Mouse (Mus musculus): ENCODE data around the gene Egfr. TPM values are rescaled to one million over a fixed set of nuclear protein-coding genes. Genes with fewer than 3 reads are reported as not detected.

The Egfr gene
- 9.2 and 11.5 TPM in 2 replicates for polyA plus RNA-seq (2014; fragmentation: Nextera tagmentation; extraction: Ambion mirVana)

DNA sequence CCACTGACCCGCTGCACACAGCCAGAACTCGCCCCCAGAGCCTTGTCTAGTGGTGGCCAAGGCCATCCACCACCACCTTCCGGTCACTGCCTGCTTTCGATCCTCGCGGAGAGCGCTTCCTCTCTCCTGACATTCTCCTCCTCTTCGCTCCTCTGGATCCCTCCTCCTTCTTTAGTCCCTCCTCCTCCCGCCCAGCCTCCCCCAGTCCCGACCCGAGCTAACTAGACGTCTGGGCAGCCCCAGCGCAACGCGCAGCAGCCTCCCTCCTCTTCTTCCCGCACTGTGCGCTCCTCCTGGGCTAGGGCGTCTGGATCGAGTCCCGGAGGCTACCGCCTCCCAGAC lies at the start of gene Egfr:
Egfr (plus strand) TSS at position 197 of the 342 bp plus-strand sequence.
- H3K36me3 ChIP-seq (ENCODE audit: insufficient read depth) = no peaks in the 10 kb centered on the region
- WGBS = under 1% methylated on average over 21 of the region's 21 CpGs
- peak within 1 kb of the TSS; percentile 68 for H3K4me3 ChIP-seq (ENCODE audit: low read depth, low read length)
- DNase-seq (peak; percentile 78), ATAC-seq (ENCODE audit: insufficient read depth) (peak; percentile 92)
- no peaks in the 10 kb centered on the region for H3K9me3 ChIP-seq (ENCODE audit: low read depth, low read length)
- no peaks in the 10 kb centered on the region for H3K27me3 ChIP-seq (ENCODE audit: insufficient read depth, low read length)
- no peak; the same call in 1 of the 2 replicates for TF ChIP-seq CTCF (IDR thresholded peaks at IDR 0.05; ENCODE audit: low read depth)
- peak within 1 kb of the TSS; percentile 69 for H3K9ac ChIP-seq
- peak within 1 kb of the TSS; percentile 88 for H3K4me2 ChIP-seq
- peaks cover 9% of the 10 kb centered on the region; the same call in 1 of the 2 replicates for H3K4me1 ChIP-seq (ENCODE audit: insufficient read depth)
- H3K27ac ChIP-seq (ENCODE audit: low read depth) = peak within 1 kb of the TSS; percentile 58; the same call in 1 of the 2 replicates

DNA sequence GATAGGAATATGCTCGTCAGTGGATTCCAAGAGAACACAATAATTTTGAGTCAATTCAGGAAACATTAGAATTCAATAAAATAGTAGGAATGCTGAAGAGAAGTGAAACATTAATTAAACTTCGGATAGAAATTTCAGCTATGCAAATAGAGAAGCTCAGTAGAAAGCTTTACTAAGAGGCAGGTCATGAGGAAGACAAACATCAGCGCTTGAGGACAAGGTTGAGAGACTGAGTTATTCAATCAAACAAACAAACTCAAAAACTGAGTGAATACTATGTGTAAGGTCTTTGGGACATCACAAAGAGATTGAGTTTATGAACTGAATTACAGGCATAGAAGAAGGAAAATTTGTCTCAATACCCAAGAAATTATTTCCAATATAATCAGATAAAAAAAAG lies 48.8 kb upstream of the Egfr start:
- H3K36me3 ChIP-seq (ENCODE audit: insufficient read depth) = no peaks in the 10 kb centered on the region
- no peak for TF ChIP-seq CTCF (IDR thresholded peaks at IDR 0.05; ENCODE audit: low read depth)
- H3K9ac ChIP-seq = no peak overlapping the region
- no peaks in the 10 kb centered on the region for H3K27me3 ChIP-seq (ENCODE audit: insufficient read depth, low read length)
- no peak overlapping the region for H3K4me3 ChIP-seq (ENCODE audit: low read depth, low read length)
- H3K4me2 ChIP-seq = no peak overlapping the region
- no peak overlapping the region for H3K27ac ChIP-seq (ENCODE audit: low read depth)
- ATAC-seq (ENCODE audit: insufficient read depth) (no peak), DNase-seq (no peak)
- H3K4me1 ChIP-seq (ENCODE audit: insufficient read depth) = no peaks in the 10 kb centered on the region
- H3K9me3 ChIP-seq (ENCODE audit: low read depth, low read length) = no peaks in the 10 kb centered on the region
- WGBS = 79% methylated on average over 3 of the region's 3 CpGs

DNA sequence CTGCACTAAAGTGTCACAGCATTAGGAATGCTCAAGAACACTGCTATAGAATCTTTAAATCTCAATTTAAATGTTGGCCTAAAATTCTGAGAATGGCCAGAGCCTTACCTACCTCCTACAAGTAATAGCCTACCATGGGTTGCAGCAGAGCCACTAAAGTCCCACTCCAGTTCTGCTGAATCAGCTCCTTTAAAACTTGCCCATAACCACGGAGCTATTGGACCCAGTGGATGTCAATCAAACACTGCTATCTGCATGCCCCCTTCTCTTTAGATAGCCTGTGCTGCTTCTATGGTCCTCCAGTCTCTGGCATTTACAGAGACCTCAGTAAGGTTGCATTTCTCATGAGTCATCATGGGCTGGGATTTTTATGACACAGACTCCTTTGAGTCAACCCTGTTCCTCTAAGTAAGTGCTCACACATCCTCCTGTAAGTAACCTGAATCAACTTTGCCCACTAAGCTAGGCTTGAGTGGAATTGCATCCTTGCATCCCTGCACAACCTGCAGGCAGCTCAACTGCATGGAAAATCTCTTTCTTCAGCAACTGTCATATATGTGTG lies 16.8 kb upstream of the Egfr start:
- ATAC-seq (ENCODE audit: insufficient read depth) (no peak), DNase-seq (no peak)
- WGBS = 63% methylated on average over 1 of the region's 1 CpGs
- Histone ChIP-seq H3K9me3 (ENCODE audit: low read depth, low read length) (no peaks in the 10 kb centered on the region), H3K27me3 (ENCODE audit: insufficient read depth, low read length) (no peaks in the 10 kb centered on the region), H3K9ac (no peak overlapping the region), H3K4me2 (no peak overlapping the region), H3K4me3 (ENCODE audit: low read depth, low read length) (no peak overlapping the region), H3K4me1 (ENCODE audit: insufficient read depth) (no peaks in the 10 kb centered on the region), H3K27ac (ENCODE audit: low read depth) (no peak overlapping the region), H3K36me3 (ENCODE audit: insufficient read depth) (no peaks in the 10 kb centered on the region)
- no peak for TF ChIP-seq CTCF (IDR thresholded peaks at IDR 0.05; ENCODE audit: low read depth)

DNA sequence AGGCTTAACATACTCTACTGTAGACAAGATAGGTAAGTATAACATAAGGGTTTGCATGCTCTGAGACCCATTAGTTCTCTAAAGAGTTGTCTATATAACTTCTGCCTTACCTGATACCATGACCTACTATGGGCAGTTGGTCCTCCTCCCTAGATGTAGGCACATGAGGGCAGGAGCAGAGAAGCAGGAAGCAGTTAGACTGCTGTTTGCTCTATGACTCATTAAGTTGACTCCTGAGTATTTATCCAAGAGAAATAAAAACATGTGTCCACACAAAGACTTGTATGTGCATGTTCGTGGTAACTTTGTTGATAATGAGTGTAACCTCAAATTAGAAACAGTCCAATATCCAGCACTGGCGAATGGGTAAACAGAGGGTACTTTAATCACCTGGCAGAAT lies 14.7 kb upstream of the Egfr start:
- Histone ChIP-seq H3K9me3 (ENCODE audit: low read depth, low read length) (no peaks in the 10 kb centered on the region), H3K27me3 (ENCODE audit: insufficient read depth, low read length) (no peaks in the 10 kb centered on the region), H3K36me3 (ENCODE audit: insufficient read depth) (no peaks in the 10 kb centered on the region), H3K9ac (no peak overlapping the region), H3K4me1 (ENCODE audit: insufficient read depth) (no peaks in the 10 kb centered on the region), H3K4me2 (no peak overlapping the region), H3K4me3 (ENCODE audit: low read depth, low read length) (no peak overlapping the region), H3K27ac (ENCODE audit: low read depth) (no peak overlapping the region)
- WGBS = 61% methylated on average over 2 of the region's 2 CpGs
- DNase-seq = no peak
- ATAC-seq (ENCODE audit: insufficient read depth) = no peak
- no peak for TF ChIP-seq CTCF (IDR thresholded peaks at IDR 0.05; ENCODE audit: low read depth)

DNA sequence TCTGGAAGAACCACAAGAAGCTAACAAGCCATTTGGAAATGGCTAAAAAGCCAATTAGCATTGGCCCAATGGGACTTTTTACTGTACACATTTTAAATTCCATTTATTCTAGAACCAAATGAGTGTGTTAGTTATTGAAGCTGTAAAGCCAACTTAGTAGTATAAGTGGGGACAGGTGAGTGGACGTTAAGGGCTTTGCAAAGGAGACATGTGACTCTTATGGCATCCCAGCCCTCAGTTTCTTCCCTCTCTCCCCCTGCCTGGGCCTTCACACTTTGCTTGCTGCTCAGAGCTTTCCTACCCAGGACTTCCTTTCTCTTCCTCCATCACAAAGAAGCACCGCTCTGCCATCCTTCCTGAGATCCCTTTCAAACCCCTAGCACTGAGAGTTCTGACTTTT lies 13.3 kb upstream of the Egfr start:
- 53% methylated on average over 2 of the region's 2 CpGs for WGBS
- Histone ChIP-seq H3K4me1 (ENCODE audit: insufficient read depth) (no peaks in the 10 kb centered on the region), H3K36me3 (ENCODE audit: insufficient read depth) (no peaks in the 10 kb centered on the region), H3K4me2 (no peak overlapping the region), H3K4me3 (ENCODE audit: low read depth, low read length) (no peak overlapping the region), H3K27ac (ENCODE audit: low read depth) (no peak overlapping the region), H3K9ac (no peak overlapping the region), H3K27me3 (ENCODE audit: insufficient read depth, low read length) (no peaks in the 10 kb centered on the region), H3K9me3 (ENCODE audit: low read depth, low read length) (no peaks in the 10 kb centered on the region)
- ATAC-seq (ENCODE audit: insufficient read depth) (no peak), DNase-seq (no peak)
- no peak for TF ChIP-seq CTCF (IDR thresholded peaks at IDR 0.05; ENCODE audit: low read depth)

DNA sequence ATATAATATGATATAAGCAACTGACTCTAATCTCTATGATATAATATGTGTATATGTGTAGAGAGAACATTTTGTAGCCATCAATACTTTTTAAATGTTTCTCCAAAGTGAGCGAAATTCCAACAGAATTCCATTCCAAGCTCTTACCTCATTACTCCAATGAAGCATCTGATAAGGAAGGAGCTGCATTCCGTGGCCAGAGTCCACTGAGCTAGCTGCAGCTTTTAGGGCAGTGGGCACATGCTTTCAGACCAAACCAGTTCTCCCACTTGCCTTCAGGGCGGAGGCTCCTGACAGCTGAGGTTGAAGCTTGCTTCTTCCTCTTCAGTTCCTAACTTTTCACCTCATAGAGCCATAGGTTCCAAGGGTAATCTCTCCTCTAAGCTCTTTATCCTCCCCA lies 12.8 kb upstream of the Egfr start:
- Histone ChIP-seq H3K9me3 (ENCODE audit: low read depth, low read length) (no peaks in the 10 kb centered on the region), H3K4me2 (no peak overlapping the region), H3K27ac (ENCODE audit: low read depth) (no peak overlapping the region), H3K9ac (no peak overlapping the region), H3K36me3 (ENCODE audit: insufficient read depth) (no peaks in the 10 kb centered on the region), H3K27me3 (ENCODE audit: insufficient read depth, low read length) (no peaks in the 10 kb centered on the region), H3K4me1 (ENCODE audit: insufficient read depth) (no peaks in the 10 kb centered on the region), H3K4me3 (ENCODE audit: low read depth, low read length) (no peak overlapping the region)
- TF ChIP-seq CTCF (IDR thresholded peaks at IDR 0.05; ENCODE audit: low read depth) = no peak
- ATAC-seq (ENCODE audit: insufficient read depth) (peak; percentile 54; the same call in 1 of the 2 replicates), DNase-seq (peak; percentile 62)
- WGBS = 37% methylated on average over 3 of the region's 3 CpGs

DNA sequence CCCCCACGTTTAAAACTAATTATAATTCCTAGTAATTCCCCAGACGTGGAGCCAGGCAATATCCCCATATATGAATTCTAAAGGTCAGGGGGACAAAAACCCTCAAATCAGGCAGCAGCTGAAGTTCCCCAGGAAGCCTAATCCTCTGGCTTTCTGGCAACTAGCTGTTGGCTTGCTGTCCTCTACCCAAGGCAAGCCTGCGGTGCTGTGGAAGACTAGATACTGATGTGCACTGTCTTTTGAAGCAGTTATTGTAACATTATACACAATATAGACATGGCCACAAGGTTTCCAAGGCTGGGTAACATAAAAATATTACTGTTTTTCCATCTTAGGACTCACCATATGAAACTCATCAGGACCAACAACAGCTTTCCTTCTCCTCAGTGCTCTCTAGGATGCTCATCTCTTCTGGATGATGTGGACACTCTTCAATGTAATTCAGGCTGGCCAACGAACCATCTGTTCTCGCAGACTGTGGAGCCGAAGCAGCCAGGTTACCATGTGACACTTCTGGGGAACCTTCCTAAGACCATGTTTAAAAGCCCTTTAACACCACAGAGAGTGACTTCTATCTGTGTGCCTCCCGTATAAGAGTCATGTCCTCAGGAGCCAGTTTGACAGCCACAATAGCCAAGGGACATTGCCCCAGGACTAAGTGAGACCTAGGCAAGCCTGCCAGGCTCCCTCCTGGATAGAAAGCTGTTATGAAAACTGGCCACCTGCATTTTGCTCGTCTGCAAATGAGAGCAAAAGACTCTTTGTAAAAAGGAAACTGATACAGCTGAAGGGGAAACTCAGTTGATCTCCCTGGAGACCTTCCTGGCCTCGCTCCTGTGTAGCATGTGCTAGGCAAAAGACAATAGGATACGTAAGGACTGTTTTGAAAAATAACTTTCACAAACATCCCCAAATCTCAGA lies 11.1 kb upstream of the Egfr start:
- H3K4me3 ChIP-seq (ENCODE audit: low read depth, low read length) = no peak overlapping the region
- no peaks in the 10 kb centered on the region for H3K27me3 ChIP-seq (ENCODE audit: insufficient read depth, low read length)
- H3K27ac ChIP-seq (ENCODE audit: low read depth) = no peak overlapping the region
- ATAC-seq (ENCODE audit: insufficient read depth) (no peak), DNase-seq (no peak)
- TF ChIP-seq CTCF (IDR thresholded peaks at IDR 0.05; ENCODE audit: low read depth) = no peak
- H3K4me2 ChIP-seq = no peak overlapping the region
- no peaks in the 10 kb centered on the region for H3K9me3 ChIP-seq (ENCODE audit: low read depth, low read length)
- no peak overlapping the region for H3K9ac ChIP-seq
- no peaks in the 10 kb centered on the region for H3K36me3 ChIP-seq (ENCODE audit: insufficient read depth)
- H3K4me1 ChIP-seq (ENCODE audit: insufficient read depth) = no peaks in the 10 kb centered on the region
- WGBS = 77% methylated on average over 10 of the region's 10 CpGs
